Mouse (Mus musculus): ENCODE results near the gene B830017H08Rik. TPM values are rescaled to one million over a fixed set of nuclear protein-coding genes. Genes with fewer than 3 reads are reported as not detected.
A peak's percentile ranks its signal among the peaks of the same experiment; 100 is the strongest.

The B830017H08Rik gene
- 1 to 10 TPM; 3.5 to 5.0 TPM for total RNA-seq (2021)
- long read RNA-seq, experiment 1, transcript B830017H08Rik-202 (1 exons, 699 nt) = major isoform, 15 of 16 reads
- long read RNA-seq, experiment 1, partial matches to known transcripts = 0 of 16 reads
- long read RNA-seq, experiment 1, other reads (novel, unspliced or antisense) = 1 of 16 reads
- long read RNA-seq, experiment 2, transcript B830017H08Rik-202 (1 exons, 699 nt) = major isoform, 5 of 7 reads
- long read RNA-seq, experiment 2, partial matches to known transcripts = 0 of 7 reads
- long read RNA-seq, experiment 2, other reads (novel, unspliced or antisense) = 1 of 7 reads

GRCm38 (mm10) chr16:17832821-17833220, at the start of gene B830017H08Rik:
Gene B830017H08Rik, plus strand, starts transcription at chr16:17833121.
- DNase-seq (ENCODE audit: low spot score in 2 of 2) = no peak
- intact Hi-C loops (cut with DNase I) = no loop called here

- DNase-seq (ENCODE audit: low spot score in 2 of 2) = no peak
- intact Hi-C loops (cut with DNase I) = no loop called here
Measured at GRCm38 (mm10) chr16:17785337-17785736, 47.6 kb upstream of the B830017H08Rik start.

- no peak for DNase-seq (ENCODE audit: low spot score in 2 of 2)
- intact Hi-C loops (cut with DNase I) = no loop called here
Measured at GRCm38 (mm10) chr16:17792728-17793127, 40.2 kb upstream of the B830017H08Rik start.

- intact Hi-C loops (cut with DNase I) = no loop called here
- no peak for DNase-seq (ENCODE audit: low spot score in 2 of 2)
Measured at GRCm38 (mm10) chr16:17794047-17794446, 38.9 kb upstream of the B830017H08Rik start.

GRCm38 (mm10) chr16:17795643-17796042, 37.3 kb upstream of the B830017H08Rik start:
- intact Hi-C loops (cut with DNase I) = no loop called here
- DNase-seq (ENCODE audit: low spot score in 2 of 2) = no peak

- intact Hi-C loops (cut with DNase I) = no loop called here
Measured at GRCm38 (mm10) chr16:17796519-17796918, 36.4 kb upstream of the B830017H08Rik start.

GRCm38 (mm10) chr16:17796971-17797811, 35.7 kb upstream of the B830017H08Rik start, which contains the start of gene Scarf2:
Gene Scarf2, plus strand, starts transcription at chr16:17797282.
- intact Hi-C loops (cut with DNase I) = no loop called here
- DNase-seq (ENCODE audit: low spot score in 2 of 2) = no peak

More at GRCm38 (mm10) chr16:17796519-17796918, 36.4 kb upstream of the B830017H08Rik start:
- no peak for DNase-seq (ENCODE audit: low spot score in 2 of 2)

GRCm38 (mm10) chr16:17797812-17798311, 35.1 kb upstream of the B830017H08Rik start:
- intact Hi-C loops (cut with DNase I) = no loop called here
- DNase-seq (ENCODE audit: low spot score in 2 of 2) = no peak

- no peak for DNase-seq (ENCODE audit: low spot score in 2 of 2)
- intact Hi-C loops (cut with DNase I) = no loop called here
Measured at GRCm38 (mm10) chr16:17798321-17799180, 34.4 kb upstream of the B830017H08Rik start.

GRCm38 (mm10) chr16:17799584-17799983, 33.3 kb upstream of the B830017H08Rik start:
- intact Hi-C loops (cut with DNase I) = no loop called here

GRCm38 (mm10) chr16:17801777-17802455, 31.0 kb upstream of the B830017H08Rik start:
- no peak for DNase-seq (ENCODE audit: low spot score in 2 of 2)
- intact Hi-C loops (cut with DNase I) = no loop called here

More at GRCm38 (mm10) chr16:17799584-17799983, 33.3 kb upstream of the B830017H08Rik start:
- DNase-seq (ENCODE audit: low spot score in 2 of 2) = no peak

- intact Hi-C loops (cut with DNase I) = no loop called here
- no peak for DNase-seq (ENCODE audit: low spot score in 2 of 2)
Measured at GRCm38 (mm10) chr16:17802456-17802838, 30.5 kb upstream of the B830017H08Rik start.

GRCm38 (mm10) chr16:17802839-17803674, 29.9 kb upstream of the B830017H08Rik start:
- peak; percentile 64 to 75 for DNase-seq (ENCODE audit: low spot score in 2 of 2)
- intact Hi-C loops (cut with DNase I) = no loop called here

- no peak for DNase-seq (ENCODE audit: low spot score in 2 of 2)
- intact Hi-C loops (cut with DNase I) = no loop called here
Measured at GRCm38 (mm10) chr16:17803675-17804448, 29.1 kb upstream of the B830017H08Rik start.

GRCm38 (mm10) chr16:17804449-17804912, 28.4 kb upstream of the B830017H08Rik start:
- intact Hi-C loops (cut with DNase I) = no loop called here
- DNase-seq (ENCODE audit: low spot score in 2 of 2) = no peak

- intact Hi-C loops (cut with DNase I) = no loop called here
- no peak for DNase-seq (ENCODE audit: low spot score in 2 of 2)
Measured at GRCm38 (mm10) chr16:17804982-17805381, 27.9 kb upstream of the B830017H08Rik start.

GRCm38 (mm10) chr16:17806581-17807191, 26.2 kb upstream of the B830017H08Rik start:
- intact Hi-C loops (cut with DNase I) = no loop called here
- DNase-seq (ENCODE audit: low spot score in 2 of 2) = no peak

All from left cerebral cortex, postnatal 14 days (tissue).